Mouse (Mus musculus) heart, embryonic 16.5 days (tissue): ENCODE data around the gene Prkd3. TPM values are rescaled to one million over a fixed set of nuclear protein-coding genes. Genes with fewer than 3 reads are reported as not detected.

Source experiments
- ATAC-seq: fragments of 200-750 bp; cut with Nextera tagmentation; replicated peaks from 2 replicates; pipeline ENCODE4 v1.8.0; 2017; ENCODE audit warnings: moderate number of reproducible peaks; ENCODE audit not compliant: insufficient read depth, low FRiP score; ENCODE audit errors: extremely low read depth
- H3K27ac ChIP-seq: fragments of 300-500 bp; sonication (generic); 2 replicates; pipeline ENCODE4 v1.5.1; 2014; ENCODE audit warnings: mild to moderate bottlenecking, low read length, control low read depth, moderate library complexity
- H3K27me3 ChIP-seq: fragments of 300-500 bp; sonication (generic); 2 replicates; pipeline ENCODE4 v1.6.1; 2014; ENCODE audit warnings: low read length, mixed read lengths; ENCODE audit not compliant: control insufficient read depth, insufficient read depth
- H3K36me3 ChIP-seq: fragments of 300-500 bp; sonication (generic); 2 replicates; pipeline ENCODE4 v1.6.1; 2014; ENCODE audit not compliant: control insufficient read depth, insufficient read depth
- H3K4me1 ChIP-seq: fragments of 300-500 bp; sonication (generic); 2 replicates; pipeline ENCODE4 v1.6.1; 2014; ENCODE audit warnings: low read length, mixed read lengths; ENCODE audit not compliant: control insufficient read depth, insufficient read depth
- H3K4me2 ChIP-seq: fragments of 300-500 bp; sonication (generic); 2 replicates; pipeline ENCODE4 v1.6.1; 2014; ENCODE audit warnings: low read depth, mild to moderate bottlenecking, control low read depth, low read length
- H3K4me3 ChIP-seq: fragments of 300-500 bp; sonication (generic); 2 replicates; pipeline ENCODE4 v1.5.1; 2014; ENCODE audit warnings: mild to moderate bottlenecking, control low read depth, low read length
- H3K9ac ChIP-seq: fragments of 300-500 bp; sonication (generic); 2 replicates; pipeline ENCODE4 v1.6.1; 2014; ENCODE audit warnings: low read length, control low read depth
- H3K9me3 ChIP-seq: fragments of 300-500 bp; sonication (generic); replicated peaks from 2 replicates; pipeline ENCODE4 v1.6.1; 2016; ENCODE audit warnings: low read length; ENCODE audit not compliant: control insufficient read depth
- WGBS: fragments of 180-500 bp; shearing (Covaris S2); extraction: QIAGEN DNeasy Blood & Tissue Kit; methylation state at CpG from one replicate; pipeline ENCODE4 v1.1.7; 2014; 5-methylcytosine and 5-hydroxymethylcytosine counted together
- polyA plus RNA-seq: library from polyadenylated mRNA; unstranded; fragments of >200 nt; fragmentation: Nextera tagmentation; extraction: Ambion mirVana; gene quantifications from 2 replicates; pipeline ENCODE4 v1.2.1, GENCODE M21; 2015

The Prkd3 gene
- polyA plus RNA-seq, 1 experiment from 2014 or later, result 23.1 TPM

DNA sequence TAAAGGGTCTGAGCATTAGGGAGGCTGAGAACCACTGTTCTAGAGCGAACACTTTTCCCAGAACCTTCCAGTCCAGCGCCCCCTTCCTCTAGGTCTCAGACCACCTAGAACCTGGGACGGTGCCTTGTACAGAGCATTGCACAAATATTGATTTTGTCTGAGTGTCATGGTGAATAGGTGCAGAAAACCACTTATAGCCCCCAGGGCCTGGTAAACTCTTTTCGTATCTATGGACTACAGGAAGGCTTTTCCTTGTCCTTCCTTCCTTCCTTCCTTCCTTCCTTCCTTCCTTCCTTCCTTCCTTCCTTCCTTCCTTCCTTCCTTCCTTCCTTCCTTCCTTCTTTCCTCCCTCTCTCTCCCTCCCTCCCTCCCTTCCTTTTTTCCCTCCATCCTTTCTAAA lies 31.0 kb upstream of the Prkd3 start, which contains the start of gene Qpct:
Gene Qpct (plus strand): TSS at position 301 of the 400 bp plus-strand sequence.
- H3K36me3 ChIP-seq, result no peaks in the 10 kb centered on the region
- H3K4me1 ChIP-seq, result 0 out of 2 replicates have a peak, but pooled peaks cover 2% of the 10 kb centered on the region
- H3K9ac ChIP-seq, result peak within 1 kb of the TSS; percentile 74
- H3K4me3 ChIP-seq, result peak within 1 kb of the TSS; percentile 77
- peak within 1 kb of the TSS; percentile 99 for H3K4me2 ChIP-seq
- H3K9me3 ChIP-seq, result no peaks in the 10 kb centered on the region
- 76% methylated on average over 4 of the region's 4 CpGs for WGBS
- peak within 1 kb of the TSS; percentile 65 for H3K27ac ChIP-seq
- H3K27me3 ChIP-seq, result no peaks in the 10 kb centered on the region
- ATAC-seq, result no peak

DNA sequence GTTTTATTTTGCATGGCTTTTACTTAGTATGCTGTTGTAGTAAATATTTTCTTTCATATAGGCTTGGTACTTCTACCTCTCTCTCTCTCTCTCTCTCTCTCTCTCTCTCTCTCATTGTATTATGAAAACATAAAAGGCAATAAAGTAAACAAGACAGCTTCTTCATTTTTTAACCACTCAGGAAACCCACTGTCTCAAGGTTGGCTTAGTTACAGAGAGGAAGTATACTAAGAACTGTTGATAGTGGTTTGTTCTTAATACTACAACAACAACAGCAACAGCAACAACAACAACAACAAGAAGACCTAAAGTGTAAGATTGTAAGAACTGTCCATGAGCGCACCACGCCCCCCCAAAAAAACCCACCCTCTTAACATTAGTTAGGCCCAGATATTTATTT lies 23.1 kb upstream of the Prkd3 start:
- no peak overlapping the region for H3K4me2 ChIP-seq
- no peak for ATAC-seq
- no peak overlapping the region for H3K27ac ChIP-seq
- no peaks in the 10 kb centered on the region for H3K9me3 ChIP-seq
- no peaks in the 10 kb centered on the region for H3K27me3 ChIP-seq
- H3K4me1 ChIP-seq, result no peaks in the 10 kb centered on the region
- no peaks in the 10 kb centered on the region for H3K36me3 ChIP-seq
- no peak overlapping the region for H3K4me3 ChIP-seq
- WGBS, result 88% methylated on average over 2 of the region's 2 CpGs
- H3K9ac ChIP-seq, result no peak overlapping the region

DNA sequence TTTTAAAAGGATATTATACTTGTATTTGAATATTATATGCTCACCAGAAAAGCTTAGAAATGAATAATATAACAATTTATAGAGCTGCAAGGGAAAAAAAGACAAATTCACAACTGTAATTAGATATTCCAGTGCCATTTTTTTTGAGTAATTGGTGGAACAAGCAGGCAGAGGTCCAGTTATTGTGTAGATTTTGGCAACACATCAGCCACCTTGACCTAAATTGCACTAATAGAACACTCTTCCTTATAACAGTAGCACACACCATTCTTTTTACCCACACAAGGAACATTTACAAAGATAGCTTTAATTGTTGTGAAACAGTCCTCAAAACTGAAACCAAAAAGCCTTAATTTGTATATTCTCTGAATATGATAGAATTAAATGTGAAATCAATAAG lies 19.0 kb upstream of the Prkd3 start:
- Histone ChIP-seq H3K4me1 (no peaks in the 10 kb centered on the region), H3K9me3 (no peaks in the 10 kb centered on the region), H3K4me2 (no peak overlapping the region), H3K36me3 (no peaks in the 10 kb centered on the region), H3K4me3 (no peak overlapping the region), H3K27me3 (no peaks in the 10 kb centered on the region), H3K9ac (no peak overlapping the region), H3K27ac (no peak overlapping the region)
- no peak for ATAC-seq

DNA sequence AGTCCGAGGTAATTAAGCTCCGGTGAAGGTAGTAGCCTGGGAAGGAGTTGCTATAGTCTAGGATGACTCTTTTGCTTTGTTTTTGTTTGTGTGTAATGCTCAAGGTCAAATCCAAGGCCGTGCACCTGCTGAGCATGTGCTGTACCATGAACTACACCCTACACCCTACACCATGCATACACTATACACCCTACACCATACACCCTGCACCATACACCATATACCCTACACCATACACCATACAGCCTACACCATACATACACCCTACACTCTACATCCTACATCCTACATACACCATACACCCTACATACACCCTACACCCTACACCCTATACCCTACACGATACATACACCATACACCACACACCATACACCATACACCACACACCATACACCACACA lies 12.2 kb upstream of the Prkd3 start:
- Histone ChIP-seq H3K27me3 (no peaks in the 10 kb centered on the region), H3K9ac (no peak overlapping the region), H3K36me3 (no peaks in the 10 kb centered on the region), H3K4me2 (no peak overlapping the region), H3K9me3 (peaks cover 4% of the 10 kb centered on the region; the same call in 1 of the 2 replicates), H3K4me3 (no peak overlapping the region), H3K4me1 (0 out of 2 replicates have a peak, but pooled peaks cover 2% of the 10 kb centered on the region), H3K27ac (no peak overlapping the region)
- ATAC-seq, result no peak
- 75% methylated on average over 4 of the region's 4 CpGs for WGBS

DNA sequence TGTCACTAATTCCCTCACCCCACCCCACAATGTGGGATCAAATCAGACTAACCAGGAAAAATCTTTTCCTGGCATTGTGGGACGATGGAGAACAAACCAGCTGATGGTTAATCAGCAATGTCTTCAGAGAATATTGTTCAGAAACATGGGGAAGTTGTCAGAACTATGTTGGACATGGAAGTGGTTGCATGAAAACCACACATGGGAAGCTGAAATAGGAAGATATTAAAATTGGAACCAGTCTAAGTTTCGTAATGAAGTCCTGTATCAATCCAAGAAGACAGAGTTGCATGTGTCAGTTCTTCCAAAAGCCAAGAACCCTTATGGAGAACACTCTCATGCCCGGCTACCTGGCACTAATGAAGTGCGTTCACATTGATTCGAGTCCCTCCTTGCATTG lies 11.0 kb upstream of the Prkd3 start:
- Histone ChIP-seq H3K27ac (no peak overlapping the region), H3K27me3 (no peaks in the 10 kb centered on the region), H3K4me3 (no peak overlapping the region), H3K9me3 (peaks cover 4% of the 10 kb centered on the region; the same call in 1 of the 2 replicates), H3K36me3 (no peaks in the 10 kb centered on the region), H3K9ac (no peak overlapping the region), H3K4me1 (0 out of 2 replicates have a peak, but pooled peaks cover 2% of the 10 kb centered on the region), H3K4me2 (no peak overlapping the region)
- 84% methylated on average over 5 of the region's 5 CpGs for WGBS
- ATAC-seq, result no peak

DNA sequence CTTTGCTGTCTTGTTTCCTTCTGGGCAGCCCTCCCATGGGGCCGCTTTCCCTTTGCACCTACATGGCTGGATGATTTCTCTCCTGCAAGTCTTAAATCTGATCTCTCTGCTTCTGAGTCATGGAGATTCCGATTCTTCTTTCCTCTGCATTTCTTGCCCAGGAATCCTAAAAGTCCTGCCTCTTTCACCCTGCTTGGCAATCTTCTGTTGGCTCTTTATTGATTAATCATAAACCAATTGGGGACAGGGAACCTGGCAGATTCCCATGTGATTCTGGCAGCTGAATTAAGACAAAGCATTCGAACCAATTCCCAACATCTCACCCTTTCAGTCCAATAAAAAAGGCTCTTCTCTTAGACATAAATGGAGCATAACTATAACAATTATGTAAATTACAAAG lies 8.6 kb upstream of the Prkd3 start:
- H3K27me3 ChIP-seq, result no peaks in the 10 kb centered on the region
- ATAC-seq, result no peak
- no peak overlapping the region for H3K4me2 ChIP-seq
- H3K36me3 ChIP-seq, result no peaks in the 10 kb centered on the region
- H3K9ac ChIP-seq, result no peak overlapping the region
- 0 out of 2 replicates have a peak, but pooled peaks cover 2% of the 10 kb centered on the region for H3K4me1 ChIP-seq
- H3K27ac ChIP-seq, result no peak overlapping the region
- H3K4me3 ChIP-seq, result no peak overlapping the region
- H3K9me3 ChIP-seq, result peaks cover 4% of the 10 kb centered on the region; the same call in 1 of the 2 replicates
- 58% methylated on average over 3 of the region's 3 CpGs for WGBS

DNA sequence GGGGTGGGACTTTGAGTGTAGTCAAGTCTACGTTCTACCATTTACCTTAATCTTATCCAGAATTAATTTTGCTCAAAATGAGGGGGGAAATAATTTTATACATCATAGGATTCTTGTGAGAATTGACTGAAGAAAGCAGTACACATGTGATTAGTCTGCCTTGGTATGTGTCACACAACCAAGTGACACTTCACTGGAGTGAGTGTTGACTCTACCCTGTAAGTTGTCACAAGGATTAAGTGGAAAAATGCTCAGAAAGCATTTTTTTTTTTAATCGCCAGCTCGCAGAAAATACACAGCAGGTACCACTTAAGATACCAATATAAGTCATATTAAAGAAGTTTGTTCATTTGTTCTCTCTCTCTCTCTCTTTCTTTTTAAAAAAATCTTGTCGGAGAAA lies 3.9 kb upstream of the Prkd3 start:
- H3K4me2 ChIP-seq, result no peak overlapping the region
- H3K27ac ChIP-seq, result no peak overlapping the region
- H3K4me1 ChIP-seq, result 0 out of 2 replicates have a peak, but pooled peaks cover 2% of the 10 kb centered on the region
- H3K4me3 ChIP-seq, result no peak overlapping the region
- WGBS, result 78% methylated on average over 4 of the region's 4 CpGs
- H3K27me3 ChIP-seq, result no peaks in the 10 kb centered on the region
- no peaks in the 10 kb centered on the region for H3K9me3 ChIP-seq
- no peak for ATAC-seq
- no peaks in the 10 kb centered on the region for H3K36me3 ChIP-seq
- no peak overlapping the region for H3K9ac ChIP-seq

DNA sequence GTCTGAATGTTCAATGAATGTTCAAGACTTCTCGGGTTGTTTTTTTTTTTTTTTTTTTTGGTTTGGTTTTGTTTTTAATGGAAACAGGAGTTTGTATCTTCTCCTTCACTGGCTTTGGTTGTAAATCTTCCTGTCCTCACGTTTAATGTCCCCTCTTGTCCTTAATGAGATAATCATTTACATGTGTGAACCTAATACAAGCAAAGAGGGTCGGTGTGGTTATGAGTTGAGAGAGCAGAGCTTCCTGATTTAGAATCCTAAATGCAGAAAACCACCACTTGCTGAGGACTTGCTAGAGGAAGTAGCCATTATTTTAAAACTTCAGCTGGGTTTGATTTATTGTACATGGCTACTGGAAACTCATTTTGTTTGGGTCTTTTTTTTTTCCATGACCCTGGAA lies 2.1 kb upstream of the Prkd3 start:
- no peak overlapping the region for H3K4me3 ChIP-seq
- no peaks in the 10 kb centered on the region for H3K27me3 ChIP-seq
- WGBS, result 50% methylated on average over 3 of the region's 3 CpGs
- no peak overlapping the region for H3K27ac ChIP-seq
- no peak overlapping the region for H3K4me2 ChIP-seq
- H3K9ac ChIP-seq, result no peak overlapping the region
- H3K36me3 ChIP-seq, result no peaks in the 10 kb centered on the region
- no peaks in the 10 kb centered on the region for H3K9me3 ChIP-seq
- peaks cover 13% of the 10 kb centered on the region for H3K4me1 ChIP-seq
- no peak for ATAC-seq

DNA sequence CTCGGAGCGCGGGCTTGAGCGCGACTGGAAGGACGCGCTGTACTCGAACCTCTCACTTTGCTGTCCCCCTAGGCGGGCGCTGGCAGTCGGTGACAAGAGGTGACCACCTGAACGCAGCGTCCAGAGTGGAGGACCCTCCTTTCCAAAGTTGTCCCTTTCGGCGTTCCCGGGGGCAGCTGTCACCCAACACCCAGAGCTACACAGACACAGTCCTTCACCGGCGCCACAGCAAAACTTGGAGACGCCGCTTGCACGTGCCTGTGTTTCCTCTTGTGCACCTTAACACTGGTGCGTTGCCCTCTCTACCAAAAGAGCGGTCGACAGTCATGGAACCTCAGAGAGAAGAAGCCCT lies 344 bp upstream of the Prkd3 start:
- no peak overlapping the region; the same call in 1 of the 2 replicates for H3K27ac ChIP-seq

More for the DNA sequence above, 344 bp upstream of the Prkd3 start:
- no peaks in the 10 kb centered on the region for H3K36me3 ChIP-seq
- H3K4me2 ChIP-seq, result peak overlapping the region; percentile 78
- H3K27me3 ChIP-seq, result no peaks in the 10 kb centered on the region
- WGBS, result 2% methylated on average over 19 of the region's 24 CpGs
- peaks cover 23% of the 10 kb centered on the region for H3K4me1 ChIP-seq
- H3K9me3 ChIP-seq, result no peaks in the 10 kb centered on the region
- peak overlapping the region; percentile 80 for H3K4me3 ChIP-seq
- peak overlapping the region; percentile 90 for H3K9ac ChIP-seq
- ATAC-seq, result peak; percentile 20; the same call in 1 of the 2 replicates
